Mouse (Mus musculus) gastrocnemius, postnatal 25 days (tissue): ENCODE data around the gene Chd1. TPM values are rescaled to one million over a fixed set of nuclear protein-coding genes. Genes with fewer than 3 reads are reported as not detected.

Experiments
- DNase-seq: peaks from one replicate; pipeline ENCODE4 v3.0.0; 2022
- total RNA-seq, 2 experiments: library from RNA; stranded (reverse); gene quantifications; 1 replicate in 1 of 2; 2 replicates in 1 of 2; pipeline ENCODE4 v1.2.3; 2021

The Chd1 gene
- total RNA-seq, 2 experiments from 2014 or later: 12.1 to 12.3 TPM

DNA sequence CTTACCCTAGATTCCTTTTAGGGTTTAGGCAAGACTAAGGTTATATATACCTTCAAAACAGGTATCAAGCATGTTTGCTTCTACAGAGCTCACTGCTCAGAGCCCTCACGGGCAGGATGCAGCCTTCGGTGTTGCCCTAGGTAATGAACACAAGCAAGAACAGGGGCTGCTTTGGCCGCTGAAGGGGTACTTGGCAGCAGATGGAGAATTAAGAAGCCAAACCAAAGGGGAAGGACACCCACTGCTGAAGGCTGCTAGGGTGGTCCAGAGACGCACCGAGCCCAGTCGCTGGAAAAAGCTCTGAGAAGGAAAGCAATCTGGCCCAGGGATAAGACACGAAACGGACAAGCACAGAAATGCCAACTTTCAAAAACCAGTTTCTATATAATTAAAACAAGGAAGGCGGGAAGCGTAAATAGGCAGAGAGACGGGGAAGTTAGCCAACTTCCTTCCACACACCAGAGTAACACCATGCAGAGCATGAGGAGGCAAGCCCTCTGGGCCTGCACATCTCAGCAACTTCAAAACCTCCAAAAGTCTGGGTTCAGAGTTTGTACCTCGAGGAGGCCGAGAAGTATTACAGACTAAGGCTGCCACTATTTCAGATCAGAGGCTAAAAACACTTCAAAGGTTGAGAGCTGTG, 107.5 kb downstream of the Chd1 start:
- DNase-seq: no peak

DNA sequence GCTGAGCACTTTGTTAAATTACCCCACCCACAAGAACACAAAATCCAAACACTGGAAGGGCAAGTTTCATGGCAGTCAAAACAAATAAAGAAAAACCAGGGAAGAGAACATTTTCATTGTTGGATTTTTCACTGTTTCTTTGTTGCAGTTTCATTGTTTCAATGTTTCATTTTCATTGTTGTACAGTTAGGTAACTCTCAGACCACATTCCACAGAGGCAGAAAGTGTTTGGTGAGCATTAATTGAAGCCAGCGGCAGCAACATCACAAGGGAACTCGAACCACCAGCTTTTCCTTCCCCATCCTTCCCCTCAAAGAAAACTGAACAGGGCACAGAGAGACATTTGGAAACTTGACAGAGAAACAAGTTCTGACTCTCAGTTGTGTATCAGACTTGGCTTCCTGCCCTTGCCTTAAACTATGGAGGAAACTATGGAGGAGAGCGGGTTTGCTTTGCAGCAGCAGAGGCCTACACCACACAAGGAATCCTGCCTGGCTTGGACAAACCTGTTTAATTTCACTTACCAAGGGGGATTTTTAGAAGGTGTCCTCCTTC, 109.0 kb downstream of the Chd1 start:
- DNase-seq: no peak

DNA sequence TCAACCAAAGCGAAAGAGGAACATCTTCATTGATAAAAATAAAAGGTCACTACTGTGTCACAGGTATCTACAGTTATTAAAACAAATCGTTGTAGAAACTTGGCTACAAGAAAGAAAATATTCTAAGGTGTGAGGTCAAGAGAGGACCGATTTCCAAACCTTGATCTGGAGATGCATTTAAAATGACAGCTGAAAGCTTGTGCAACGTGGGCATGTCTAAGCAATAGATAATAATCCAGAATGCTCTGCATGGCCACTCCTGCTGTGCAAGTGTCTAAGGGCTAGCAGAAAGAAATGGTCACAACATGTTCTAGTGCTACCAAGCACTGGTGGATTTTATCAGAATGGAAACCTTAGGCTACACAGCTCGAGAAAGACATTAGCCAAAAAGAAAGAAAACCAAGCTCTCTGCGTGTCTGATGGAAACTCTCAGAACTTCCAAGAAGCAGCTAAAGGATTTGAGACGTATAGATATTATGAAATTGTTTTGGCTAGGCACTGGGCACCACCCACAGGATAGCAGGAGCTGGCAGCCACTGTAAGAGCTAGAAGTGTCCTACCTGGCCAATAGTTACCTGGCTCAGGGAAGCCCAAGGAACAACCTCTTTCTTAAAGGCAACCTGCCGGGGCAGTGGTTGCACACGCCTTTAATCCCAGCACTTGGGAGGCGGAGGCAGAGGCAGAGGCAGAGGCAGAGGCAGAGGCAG, 110.7 kb downstream of the Chd1 start:
- DNase-seq: no peak

DNA sequence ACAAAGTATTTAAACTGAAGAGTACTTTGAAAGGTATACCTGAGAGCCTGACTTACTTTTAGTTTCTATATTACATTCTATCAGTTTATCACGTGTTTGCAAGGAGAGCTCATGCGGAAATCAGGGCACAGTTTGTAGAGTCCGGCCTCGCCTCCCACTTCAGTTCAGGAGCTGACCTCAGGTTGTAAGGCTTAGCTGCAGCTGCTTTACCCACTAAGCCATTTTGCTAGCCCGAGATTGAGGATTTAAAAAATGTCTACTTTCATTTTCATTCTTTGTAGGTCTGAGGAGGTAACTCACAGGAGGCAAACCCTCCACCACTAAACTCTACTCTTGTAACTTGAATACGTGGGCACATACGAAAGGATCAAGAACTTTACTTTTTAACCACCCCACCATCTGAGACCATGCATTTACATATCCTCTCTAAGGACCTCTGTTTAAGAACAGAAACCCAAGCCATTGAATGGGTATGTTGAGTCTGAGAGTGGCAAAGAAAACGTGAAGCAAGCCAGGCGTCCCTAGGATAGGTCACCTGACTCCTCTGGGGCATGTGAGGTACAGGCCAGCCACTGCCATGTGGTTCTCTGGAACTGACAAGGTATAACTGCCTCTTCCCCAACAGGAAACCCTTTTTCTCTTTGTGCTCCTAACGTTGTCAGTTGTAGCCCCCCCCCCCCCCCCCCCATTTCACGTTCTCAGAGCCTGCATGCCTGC, 111.8 kb downstream of the Chd1 start:
- DNase-seq: no peak

DNA sequence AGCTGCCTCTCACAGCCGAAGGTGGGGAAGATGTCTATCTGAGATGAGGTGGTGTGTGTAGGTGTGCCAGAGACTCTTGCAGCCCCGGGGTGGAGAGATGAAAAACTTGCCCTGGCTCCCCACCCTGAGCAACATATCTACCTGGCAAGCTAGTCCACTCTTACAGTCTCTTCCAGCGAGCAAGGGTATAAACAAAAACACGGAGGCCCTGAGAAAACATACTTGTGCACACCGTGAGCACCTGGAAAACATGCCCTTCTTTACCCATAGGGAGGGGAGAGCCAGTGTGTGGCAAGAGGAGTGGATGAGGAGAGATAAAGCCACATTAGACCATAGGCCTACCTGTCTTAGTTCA, 112.3 kb downstream of the Chd1 start:
- no peak for DNase-seq

DNA sequence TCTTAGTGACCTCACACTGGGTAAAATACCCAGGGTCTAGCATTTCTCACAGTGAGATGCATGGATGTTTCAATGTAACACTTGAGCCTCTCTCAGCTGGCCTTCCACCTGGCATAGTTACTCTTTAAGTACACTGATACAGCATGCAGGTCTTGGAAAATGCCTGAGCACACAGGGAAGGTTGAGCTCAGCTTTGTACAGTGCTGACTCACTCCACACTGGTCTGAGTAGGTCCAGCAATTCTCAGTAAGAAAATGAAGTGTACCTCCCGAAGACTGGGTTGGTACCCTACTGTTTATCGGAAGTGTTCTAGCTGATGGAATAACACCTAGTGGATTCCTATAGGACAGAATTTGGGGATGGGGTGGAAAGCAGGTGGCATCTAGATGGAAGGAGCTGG, 112.9 kb downstream of the Chd1 start:
- no peak for DNase-seq

DNA sequence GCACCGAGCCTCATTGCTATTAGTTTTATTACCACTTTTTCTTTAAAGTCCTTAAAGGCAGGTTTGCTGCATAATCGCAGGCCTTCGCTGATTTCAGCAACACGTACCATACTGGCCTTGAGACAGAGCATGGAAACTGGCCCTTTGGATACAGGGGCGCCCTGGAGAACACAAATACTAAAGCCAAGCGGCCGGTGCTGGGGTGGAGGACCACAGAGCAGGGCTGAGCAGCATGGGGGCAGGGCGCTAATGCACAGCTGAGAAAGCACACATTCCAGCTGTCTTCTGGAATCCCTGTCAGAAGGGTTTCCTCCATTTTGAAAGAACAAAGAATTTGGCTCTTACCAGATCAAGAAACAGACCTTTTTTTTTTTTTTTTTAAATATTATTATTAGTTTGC, 113.6 kb downstream of the Chd1 start:
- DNase-seq: no peak

DNA sequence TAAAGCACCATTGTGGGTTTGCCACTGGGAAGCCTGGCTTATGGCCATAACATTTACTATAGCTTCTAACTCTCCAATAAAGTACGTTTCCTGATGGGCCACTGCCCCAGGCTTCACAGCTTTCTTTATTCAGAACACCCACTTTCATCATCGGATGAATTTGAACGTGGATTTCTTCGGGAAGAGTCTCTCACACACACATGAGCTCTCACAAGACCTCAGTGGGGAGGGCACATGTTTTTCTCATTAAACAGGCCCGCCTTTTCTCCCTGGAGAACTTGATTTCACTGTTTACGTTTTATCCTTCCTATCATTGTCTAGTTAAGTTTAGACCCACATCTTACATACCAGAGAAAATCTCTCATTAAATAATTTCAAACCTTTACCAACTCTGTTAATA, 115.4 kb downstream of the Chd1 start:
- DNase-seq: no peak

DNA sequence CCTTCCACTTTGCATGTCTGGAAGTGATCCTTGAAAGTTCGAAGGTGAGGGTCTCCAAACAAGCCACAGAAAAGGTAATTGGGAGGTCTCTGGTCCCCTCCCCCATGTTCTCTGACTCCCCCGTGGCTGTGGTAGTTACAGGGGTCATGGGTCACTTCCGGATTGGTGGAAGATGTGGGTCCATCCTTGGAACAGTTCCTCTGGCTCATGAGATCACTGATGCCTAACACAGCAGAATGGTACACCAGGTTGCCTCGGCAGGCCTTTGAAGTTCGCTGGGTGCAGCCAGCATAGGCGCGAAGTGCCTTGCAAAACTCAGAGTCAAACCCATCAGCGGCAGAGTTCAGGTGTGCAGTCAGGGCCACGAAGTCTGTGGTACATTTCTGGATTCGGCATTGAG, 116.0 kb downstream of the Chd1 start:
- no peak for DNase-seq

DNA sequence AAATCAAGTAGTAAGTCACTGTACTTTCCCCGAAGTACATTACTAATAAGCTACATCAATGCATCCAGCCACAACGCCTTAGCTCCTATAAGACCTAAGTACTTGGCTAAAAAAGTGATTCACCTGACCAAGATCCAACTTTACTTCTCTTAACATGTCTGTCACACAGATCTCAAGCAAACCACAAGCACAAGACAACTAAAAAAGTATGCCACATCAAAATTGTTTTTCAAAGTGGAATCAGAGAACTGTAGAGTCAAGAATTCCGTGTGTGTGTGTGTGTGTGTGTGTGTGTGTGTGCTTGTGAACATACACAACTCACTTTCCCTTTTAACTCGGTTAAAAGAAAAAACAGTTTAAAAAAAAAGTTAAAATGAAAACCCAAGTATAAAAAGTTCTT, 116.9 kb downstream of the Chd1 start:
- no peak for DNase-seq

Other genes with a start within 250 kb of the Chd1 start
- 100 to 1,000 TPM in 1 of 2 experiments, 10 to 100 TPM in 1; 84.4 to 104 TPM for gene Psmb1, start 205.2 kb upstream of the Chd1 start, total RNA-seq
- 1 to 10 TPM; 7.0 to 7.7 TPM for gene Tbp, start 205.1 kb upstream of the Chd1 start, total RNA-seq
- gene Pdcd2, start 177.7 kb upstream of the Chd1 start, total RNA-seq: 10 to 100 TPM; 12.5 to 16.0 TPM
- 1 to 10 TPM; 3.0 to 3.3 TPM for gene Prdm9, start 140.6 kb upstream of the Chd1 start, total RNA-seq
- gene Rgmb, start 126.1 kb downstream of the Chd1 start, total RNA-seq: 10 to 100 TPM; 34.9 to 37.6 TPM